Mouse (Mus musculus): ENCODE measurements around the gene Gm49395.

Gene Gm49395

DNA sequence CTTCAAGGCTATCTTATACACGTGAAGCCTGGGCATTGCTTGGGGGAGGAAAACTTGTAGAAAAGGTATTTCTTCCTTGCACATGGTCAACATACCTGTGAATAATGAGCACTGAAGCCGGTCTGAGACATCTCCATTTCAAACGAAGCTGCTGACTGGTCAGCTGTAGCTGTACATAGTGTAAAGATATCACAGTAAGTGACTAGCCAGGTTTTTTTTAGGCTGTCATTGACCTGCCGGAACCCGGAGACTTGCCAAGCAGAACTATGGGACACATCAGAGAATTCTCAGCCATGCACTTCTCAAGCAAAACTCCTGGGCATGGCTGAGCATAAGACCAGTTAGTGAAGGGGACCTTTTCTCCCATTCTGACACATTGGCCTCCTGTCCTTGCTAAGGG is 99.6 kb downstream of the Gm49395 start:
- in situ Hi-C loops (cut with MboI; ENCODE audit: unreplicated experiment in 2 of 2): no loop called here

DNA sequence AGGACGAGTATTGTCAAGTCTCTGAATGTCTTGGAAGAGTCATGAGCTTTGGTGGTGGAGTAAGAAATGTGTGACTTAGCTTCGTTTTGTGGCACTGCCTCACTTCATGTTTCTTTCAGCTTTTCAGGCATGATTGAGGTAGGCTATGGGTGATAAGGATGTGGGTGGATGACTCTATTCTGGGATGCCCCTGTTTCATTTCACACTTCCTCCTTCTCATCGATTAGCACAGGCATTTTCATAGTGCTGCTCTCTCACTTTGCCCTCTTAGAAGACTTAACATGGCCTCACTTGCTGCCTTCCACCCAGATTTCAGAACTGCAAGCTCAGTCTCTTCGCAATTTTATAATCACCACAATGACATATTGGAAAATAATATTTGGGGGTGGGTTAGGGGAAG is 102.1 kb downstream of the Gm49395 start:
- in situ Hi-C loops (cut with MboI; ENCODE audit: unreplicated experiment in 2 of 2): no loop called here

DNA sequence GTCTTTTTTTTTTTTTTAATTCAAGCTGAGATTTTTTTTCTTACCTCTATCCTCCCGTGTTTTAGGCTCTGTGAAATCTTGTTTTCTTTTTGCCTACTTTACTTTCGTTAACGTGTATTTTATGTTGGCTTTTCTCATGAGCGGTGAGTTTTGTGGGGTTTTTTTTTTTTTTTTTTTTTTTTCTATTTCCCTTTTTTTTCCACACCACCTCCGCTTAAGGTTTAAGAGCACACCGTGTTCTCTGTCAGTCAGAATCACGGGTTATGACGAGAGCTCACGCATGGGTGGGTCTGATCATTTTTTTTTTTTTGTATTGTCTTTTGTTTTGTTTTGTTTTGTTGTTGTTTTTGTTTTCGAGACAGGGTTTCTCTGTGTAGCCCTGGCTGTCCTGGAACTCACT is 103.6 kb downstream of the Gm49395 start:
- in situ Hi-C loops (cut with MboI; ENCODE audit: unreplicated experiment in 2 of 2): no loop called here

DNA sequence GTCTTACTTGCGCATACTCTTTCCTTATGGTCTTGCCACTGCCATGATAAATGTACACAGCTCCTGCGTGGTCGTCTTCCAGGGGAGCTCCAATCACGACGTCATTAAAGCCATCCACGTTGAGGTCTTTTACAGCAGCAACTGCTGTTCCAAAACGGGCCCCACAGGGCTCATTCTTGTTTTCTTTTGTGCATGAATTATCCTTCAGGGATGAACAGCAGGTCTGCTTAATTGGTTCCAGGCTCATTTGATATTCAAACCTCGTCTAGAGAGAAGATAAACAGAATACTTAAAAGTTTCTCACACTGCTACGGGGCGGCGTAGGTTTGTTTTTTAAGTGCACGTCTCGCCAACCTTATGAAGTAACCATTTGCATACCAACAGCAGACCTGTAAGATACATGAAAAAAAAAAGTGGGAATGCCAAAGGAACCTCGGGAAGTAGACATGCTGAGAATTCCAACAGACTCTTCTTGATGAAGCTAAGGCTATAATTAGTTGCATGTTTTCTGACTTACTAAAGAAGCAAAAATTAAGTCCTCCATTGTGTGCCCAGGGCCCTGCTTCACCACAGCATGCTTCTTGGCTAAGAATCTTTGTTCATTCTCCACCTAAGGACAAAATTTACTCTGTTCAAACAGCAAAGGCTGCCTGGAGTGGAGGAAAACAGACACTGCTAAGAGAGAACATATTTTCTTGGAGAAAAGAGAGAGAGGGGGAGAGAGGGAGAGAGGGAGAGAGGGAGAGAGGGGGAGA is 109.3 kb downstream of the Gm49395 start:
- in situ Hi-C loops (cut with MboI; ENCODE audit: unreplicated experiment in 2 of 2): no loop called here

DNA sequence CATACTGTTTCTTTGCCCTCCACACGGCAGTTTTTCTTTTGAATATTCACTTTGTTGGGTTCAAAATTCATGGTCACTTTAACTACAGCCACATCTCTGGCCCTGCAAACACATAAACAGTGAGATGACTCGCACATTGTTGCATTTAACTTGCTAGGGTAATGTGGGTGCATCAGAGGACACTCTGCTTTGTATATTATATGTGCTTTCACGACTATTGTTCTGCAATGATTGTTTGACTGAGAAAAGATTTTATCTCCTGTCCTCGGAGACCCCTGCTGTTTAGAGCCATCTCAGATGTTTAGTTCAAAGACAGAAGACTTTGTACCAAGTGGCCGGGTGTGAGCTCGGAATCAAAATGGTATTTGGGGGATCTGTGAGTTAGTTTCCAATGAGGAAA is 114.1 kb downstream of the Gm49395 start:
- in situ Hi-C loops (cut with MboI; ENCODE audit: unreplicated experiment in 2 of 2): loop anchor here (5.0 to 10.0 kb wide), 3 partner anchors 163 to 1725 kb away; no protein-coding TSS in a partner anchor

DNA sequence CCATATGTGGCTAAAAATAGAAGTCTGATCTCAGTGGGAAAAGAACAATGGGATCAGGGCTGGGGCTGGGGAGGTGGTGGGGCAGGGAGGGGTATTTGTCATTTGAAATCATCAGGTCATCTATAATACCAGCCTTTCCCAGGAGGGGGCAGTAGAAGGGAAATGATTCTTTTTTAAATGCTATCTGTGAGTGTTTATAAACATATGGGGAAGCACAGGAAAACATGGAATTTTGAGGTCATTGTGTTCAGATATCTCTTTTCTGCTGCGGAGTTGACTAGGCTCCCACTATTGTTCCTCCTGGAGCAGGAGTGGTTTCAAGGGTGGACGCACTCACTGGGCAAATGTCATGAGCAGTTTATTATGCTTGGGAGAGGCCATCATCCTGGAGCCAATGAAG is 114.6 kb downstream of the Gm49395 start:
- in situ Hi-C loops (cut with MboI; ENCODE audit: unreplicated experiment in 2 of 2): loop anchor here (5.0 to 10.0 kb wide), 3 partner anchors 162 to 1725 kb away; no protein-coding TSS in a partner anchor

All from v-Abl transformed pro-B cells (cell line).